In genomic region chr14:118019314-118019713, GRCm38 (mm10) we compare ENCODE assay signal across 22 mouse cellular contexts.
"Had no signal": no experiment of that assay in that cellular context is flagged by ENCODE, and none has a peak within 500 bp of the region (broad histone marks: within the 10 kb centered on the region; RNA-seq: fewer than 3 reads in every experiment).

No protein-coding gene starts in this region.

- H3K27me3 ChIP-seq: hindbrain, embryonic 15.5 days had no signal

- H3K4me1 ChIP-seq: heart, embryonic 13.5 days; heart, embryonic 15.5 days; hindbrain, embryonic 13.5 days; limb, embryonic 10.5 days; limb, embryonic 12.5 days had no signal

- H3K9me3 ChIP-seq: heart, embryonic 13.5 days; heart, embryonic 15.5 days; hindbrain, embryonic 13.5 days; hindbrain, embryonic 15.5 days; limb, embryonic 10.5 days; limb, embryonic 12.5 days had no signal

- H3K4me2 ChIP-seq: heart, embryonic 11.5 days; heart, embryonic 13.5 days; heart, embryonic 15.5 days; hindbrain, embryonic 13.5 days; hindbrain, embryonic 15.5 days; limb, embryonic 12.5 days; liver, embryonic 11.5 days had no signal

- DNase-seq: gastrocnemius, postnatal 14 days; heart, adult 2 months; heart, postnatal 14 days; heart, postnatal 36 days; kidney, adult 18-20 months; kidney, adult 8-10 months; kidney, postnatal 10 days; kidney, postnatal 25 days; kidney, postnatal 4 days; liver had no signal

- H3K9ac ChIP-seq: heart, embryonic 13.5 days; heart, embryonic 15.5 days; hindbrain, embryonic 13.5 days; hindbrain, embryonic 15.5 days; limb, embryonic 12.5 days had no signal

- H3K4me3 ChIP-seq: heart, adult 2 months; heart, embryonic 13.5 days; heart, embryonic 15.5 days; hindbrain, embryonic 13.5 days; hindbrain, embryonic 15.5 days; layer of hippocampus, adult 2 months; left cerebral cortex, adult 2 months; limb, embryonic 10.5 days; limb, embryonic 12.5 days had no signal

- H3K36me3 ChIP-seq: heart, embryonic 13.5 days; heart, embryonic 15.5 days; hindbrain, embryonic 13.5 days; hindbrain, embryonic 15.5 days; limb, embryonic 10.5 days; limb, embryonic 12.5 days had no signal

- ATAC-seq: hindbrain, postnatal 0 days; intestine, embryonic 16.5 days had no signal

- H3K27ac ChIP-seq: heart, adult 2 months; heart, embryonic 13.5 days; heart, embryonic 15.5 days; hindbrain, embryonic 13.5 days; hindbrain, embryonic 15.5 days; hindbrain, postnatal 0 days; layer of hippocampus, adult 2 months; left cerebral cortex, adult 2 months; limb, embryonic 10.5 days; limb, embryonic 12.5 days had no signal
